Mouse (Mus musculus): ENCODE results near the gene Gm14743. TPM values are rescaled to one million over a fixed set of nuclear protein-coding genes. Genes with fewer than 3 reads are reported as not detected.
"Not testable (repeated sequence)": the region's sequence is repeated elsewhere in the genome, so short reads cannot be mapped to it uniquely, and the experiment has no call there.

The Gm14743 gene
- polyA plus RNA-seq (2015; fragmentation: Nextera tagmentation; extraction: Ambion mirVana): not detected in 2 replicates

DNA sequence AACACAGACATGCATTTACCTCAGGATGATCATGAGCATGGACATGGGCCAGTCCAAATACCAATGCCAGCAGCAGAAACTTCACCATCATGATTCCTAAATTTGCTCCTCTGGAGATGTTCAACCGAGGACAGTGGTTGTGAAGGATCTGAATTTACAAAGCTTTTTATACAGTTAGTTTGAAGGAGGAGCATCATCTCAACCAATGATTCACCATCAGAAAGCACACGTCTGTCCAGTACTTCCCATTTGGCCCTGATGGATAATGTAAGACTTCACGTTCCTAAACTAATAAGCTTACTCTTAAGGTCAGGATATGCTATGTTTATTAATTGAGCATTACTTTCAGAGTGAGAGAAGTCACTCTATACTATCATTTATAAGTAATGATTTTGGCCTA, at the start of gene Gm14743:
Gene Gm14743, minus strand, starts transcription at position 101 of the 400 bp plus-strand sequence.
- not testable (repeated sequence) for H3K27ac ChIP-seq
- WGBS: no CpG with 5 or more reads among the region's 3 CpGs

DNA sequence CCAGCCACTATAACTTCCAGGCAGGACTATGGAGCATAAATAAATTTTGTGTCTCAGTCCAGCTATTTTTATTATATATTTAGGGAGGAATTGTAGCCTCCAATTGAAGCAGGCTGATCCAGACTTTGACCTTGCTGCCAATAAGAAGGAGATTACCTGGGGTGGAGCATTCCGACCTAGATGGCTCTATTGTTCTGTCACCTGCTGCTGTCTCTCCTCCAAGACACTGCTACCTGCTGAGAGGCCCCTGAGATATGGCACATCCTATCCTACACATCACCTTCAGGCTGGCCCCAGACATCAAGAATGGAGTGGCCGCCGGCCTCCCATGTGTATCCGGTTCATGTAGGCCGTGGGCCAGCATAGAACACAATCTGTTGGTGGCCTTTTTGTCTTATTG, 42.9 kb downstream of the Gm14743 start:
- H3K4me3 ChIP-seq: no peak overlapping the region
- H3K27me3 ChIP-seq: no peaks in the 10 kb centered on the region
- 97% methylated on average over 5 of the region's 5 CpGs for WGBS
- H3K4me2 ChIP-seq: no peak overlapping the region
- ATAC-seq (ENCODE audit: low FRiP score): no peak
- no peaks in the 10 kb centered on the region for H3K9me3 ChIP-seq
- no peaks in the 10 kb centered on the region for H3K4me1 ChIP-seq (replicated peaks)
- no peak overlapping the region for H3K27ac ChIP-seq
- no peak overlapping the region for H3K9ac ChIP-seq
- no peaks in the 10 kb centered on the region for H3K36me3 ChIP-seq

More for the DNA sequence above, at the start of gene Gm14743:
- H3K27me3 ChIP-seq; H3K9me3 ChIP-seq; H3K36me3 ChIP-seq; ATAC-seq (ENCODE audit: low FRiP score); H3K4me2 ChIP-seq; H3K4me1 ChIP-seq (replicated peaks); H3K4me3 ChIP-seq; H3K9ac ChIP-seq: not testable (repeated sequence)

- H3K4me3 ChIP-seq; H3K27me3 ChIP-seq; ATAC-seq (ENCODE audit: low FRiP score); H3K36me3 ChIP-seq; H3K4me2 ChIP-seq; H3K9me3 ChIP-seq; H3K9ac ChIP-seq; H3K4me1 ChIP-seq (replicated peaks); H3K27ac ChIP-seq: not testable (repeated sequence)
- 63% methylated on average over 1 of the region's 1 CpGs for WGBS
Observed at GRCm38 (mm10) chrX:78202220-78202619, 43.5 kb downstream of the Gm14743 start.

Other genes with a start within 250 kb of the Gm14743 start
- gene Obp1a, start 154.5 kb downstream of the Gm14743 start, polyA plus RNA-seq (2015; fragmentation: Nextera tagmentation; extraction: Ambion mirVana): not detected in 2 replicates
- not detected in 2 replicates for gene Gm5938, start 120.5 kb downstream of the Gm14743 start, polyA plus RNA-seq (2015; fragmentation: Nextera tagmentation; extraction: Ambion mirVana)
- gene Obp1b, start 59.1 kb downstream of the Gm14743 start, polyA plus RNA-seq (2015; fragmentation: Nextera tagmentation; extraction: Ambion mirVana): not detected in 2 replicates
- gene 4930480E11Rik, start 123.7 kb upstream of the Gm14743 start, polyA plus RNA-seq (2015; fragmentation: Nextera tagmentation; extraction: Ambion mirVana): not detected in 2 replicates